Mouse (Mus musculus) MEL (cell line): ENCODE results near the gene Pitpnm3. TPM values are rescaled to one million over a fixed set of nuclear protein-coding genes. Genes with fewer than 3 reads are reported as not detected.

Source experiments
- DNase-seq: peaks from one replicate; pipeline ENCODE4 v3.0.0; 2011; ENCODE audit warnings: low read depth, low spot score
- H3K27ac ChIP-seq: 2 replicates; pipeline ENCODE4 v1.5.1; 2012; ENCODE audit warnings: low read depth, mild to moderate bottlenecking, control low read depth, low read length, moderate library complexity; ENCODE audit not compliant: control insufficient read depth
- H3K27me3 ChIP-seq, 2 experiments: fragments of 150-350 bp in 1 of 2; sonication (generic) in 1 of 2; 2 replicates each; pipeline ENCODE4 v1.6.1; 2012; ENCODE audit warnings: low read length in 2 of 2, mild to moderate bottlenecking in 2 of 2, improper control_type of control experiment in 1 of 2, moderate library complexity in 1 of 2; ENCODE audit not compliant: insufficient read depth in 2 of 2, control insufficient read depth in 1 of 2
- H3K36me3 ChIP-seq, 2 experiments: 2 replicates each; pipeline ENCODE4 v1.6.1; 2012 to 2014; ENCODE audit warnings: low read length in 2 of 2, improper control_type of control experiment in 1 of 2, inconsistent platforms in 1 of 2, mild to moderate bottlenecking in 1 of 2; ENCODE audit not compliant: insufficient read depth in 2 of 2, control insufficient read depth in 1 of 2
- H3K4me1 ChIP-seq, 2 experiments: fragments of 150-350 bp in 1 of 2; sonication (generic) in 1 of 2; 2 replicates each; pipeline ENCODE4 v1.6.1; 2012; ENCODE audit warnings: low read length in 2 of 2, improper control_type of control experiment in 1 of 2, mild to moderate bottlenecking in 1 of 2; ENCODE audit not compliant: insufficient read depth in 2 of 2, control insufficient read depth in 1 of 2
- H3K4me3 ChIP-seq, 2 experiments: fragments of 150-350 bp in 1 of 2; sonication (generic) in 1 of 2; 2 replicates each; pipeline ENCODE4 v1.5.1; 2012; ENCODE audit warnings: low read depth in 2 of 2, low read length in 2 of 2, mild to moderate bottlenecking in 2 of 2, moderate library complexity in 2 of 2, control low read depth in 1 of 2, improper control_type of control experiment in 1 of 2; ENCODE audit not compliant: control insufficient read depth in 1 of 2, insufficient read depth in 1 of 2
- H3K79me2 ChIP-seq: 2 replicates; pipeline ENCODE4 v1.6.1; 2012; ENCODE audit warnings: mild to moderate bottlenecking, low read length, moderate library complexity; ENCODE audit not compliant: control insufficient read depth, poor library complexity, insufficient read depth
- H3K9ac ChIP-seq: 2 replicates; pipeline ENCODE4 v1.6.1; 2012; ENCODE audit warnings: low read depth, mild to moderate bottlenecking, control low read depth, low read length, moderate library complexity; ENCODE audit not compliant: control insufficient read depth, poor library complexity, severe bottlenecking
- H3K9me3 ChIP-seq: fragments of 150-350 bp; sonication (generic); replicated peaks from 2 replicates; pipeline ENCODE4 v1.6.1; 2012; ENCODE audit warnings: mild to moderate bottlenecking, low read length, improper control_type of control experiment, moderate library complexity; ENCODE audit not compliant: insufficient read depth
- CHD2 ChIP-seq: IDR thresholded peaks from 2 replicates; pipeline ENCODE4 v1.6.1; 2011; ENCODE audit warnings: low read length, improper control_type of control experiment
- E2F4 ChIP-seq: IDR thresholded peaks from 2 replicates; pipeline ENCODE4 v1.6.1; 2011; ENCODE audit warnings: low read depth, low read length, improper control_type of control experiment, borderline replicate concordance
- ELF1 ChIP-seq: IDR thresholded peaks from 2 replicates; pipeline ENCODE4 v1.6.1; 2014; ENCODE audit warnings: low read depth, mild to moderate bottlenecking, inconsistent platforms, low read length, improper control_type of control experiment, moderate library complexity
- ETS1 ChIP-seq: IDR thresholded peaks from 2 replicates; pipeline ENCODE4 v1.6.1; 2012; ENCODE audit warnings: low read depth, mild to moderate bottlenecking, inconsistent platforms, low read length, improper control_type of control experiment, moderate library complexity
- HCFC1 ChIP-seq: IDR thresholded peaks from 2 replicates; pipeline ENCODE4 v1.6.1; 2012; ENCODE audit warnings: low read depth, mild to moderate bottlenecking, inconsistent platforms, low read length, improper control_type of control experiment, moderate library complexity
- MAX ChIP-seq: IDR thresholded peaks from 2 replicates; pipeline ENCODE4 v1.6.1; 2011; ENCODE audit warnings: low read length, improper control_type of control experiment
- MXI1 ChIP-seq: IDR thresholded peaks from 2 replicates; pipeline ENCODE4 v1.6.1; 2011; ENCODE audit warnings: mild to moderate bottlenecking, low read depth, low read length, improper control_type of control experiment
- MYB ChIP-seq: IDR thresholded peaks from 2 replicates; pipeline ENCODE4 v1.6.1; 2011; ENCODE audit warnings: mild to moderate bottlenecking, low read depth, low read length, improper control_type of control experiment
- MYC ChIP-seq: IDR thresholded peaks from 2 replicates; pipeline ENCODE4 v1.6.1; 2011; ENCODE audit warnings: low read depth, mild to moderate bottlenecking, low read length, improper control_type of control experiment, moderate library complexity
- NELFE ChIP-seq: IDR thresholded peaks from 2 replicates; pipeline ENCODE4 v1.6.1; 2011; ENCODE audit warnings: low read depth, low read length, improper control_type of control experiment
- NRF1 ChIP-seq: IDR thresholded peaks from 2 replicates; pipeline ENCODE4 v1.6.1; 2014; ENCODE audit warnings: low read depth, mild to moderate bottlenecking, inconsistent platforms, low read length, improper control_type of control experiment, moderate library complexity; ENCODE audit not compliant: poor library complexity, insufficient read depth, severe bottlenecking
- POLR2AphosphoS2 ChIP-seq: IDR thresholded peaks from 2 replicates; pipeline ENCODE4 v1.6.1; 2011; ENCODE audit warnings: low read length, improper control_type of control experiment
- RAD21 ChIP-seq: IDR thresholded peaks from 2 replicates; pipeline ENCODE4 v1.6.1; 2011; ENCODE audit warnings: mild to moderate bottlenecking, low read depth, low read length, improper control_type of control experiment
- RCOR1 ChIP-seq: IDR thresholded peaks from 2 replicates; pipeline ENCODE4 v1.6.1; 2012; ENCODE audit warnings: low read depth, mild to moderate bottlenecking, inconsistent platforms, low read length, improper control_type of control experiment
- SIN3A ChIP-seq: IDR thresholded peaks from 2 replicates; pipeline ENCODE4 v1.6.1; 2012; ENCODE audit warnings: low read length, improper control_type of control experiment, inconsistent platforms
- SMC3 ChIP-seq: IDR thresholded peaks from 2 replicates; pipeline ENCODE4 v1.6.1; 2011; ENCODE audit warnings: low read depth, low read length, improper control_type of control experiment
- TAL1 ChIP-seq: IDR thresholded peaks from 2 replicates; pipeline ENCODE4 v1.6.1; 2012; ENCODE audit warnings: mild to moderate bottlenecking, inconsistent platforms, low read length, moderate library complexity, mixed read lengths
- UBTF ChIP-seq: IDR thresholded peaks from 2 replicates; pipeline ENCODE4 v1.6.1; 2012; ENCODE audit warnings: low read depth, mild to moderate bottlenecking, inconsistent platforms, low read length, improper control_type of control experiment, moderate library complexity, borderline replicate concordance; ENCODE audit not compliant: insufficient read depth
- USF1 ChIP-seq: IDR thresholded peaks from 2 replicates; pipeline ENCODE4 v1.6.1; 2014; ENCODE audit warnings: low read depth, mild to moderate bottlenecking, inconsistent platforms, low read length, improper control_type of control experiment, moderate library complexity
- ZKSCAN1 ChIP-seq: IDR thresholded peaks from 2 replicates; pipeline ENCODE4 v1.6.1; 2012; ENCODE audit warnings: low read depth, mild to moderate bottlenecking, inconsistent platforms, low read length, improper control_type of control experiment, moderate library complexity
- ZNF384 ChIP-seq: IDR thresholded peaks from 2 replicates; pipeline ENCODE4 v1.6.1; 2012; ENCODE audit warnings: low read depth, mild to moderate bottlenecking, inconsistent platforms, low read length, improper control_type of control experiment
- polyA plus RNA-seq, 2 experiments: library from polyadenylated mRNA; stranded (reverse) in 1 of 2; unstranded in 1 of 2; fragments of >175 nt in 1 of 2; fragments of >200 nt in 1 of 2; gene quantifications; 2 replicates each; pipeline versions ENCODE4 v1.2.1 to v1.2.4; 2012; ENCODE audit warnings: low replicate concordance in 2 of 2, low read depth in 1 of 2; ENCODE audit not compliant: insufficient read length in 2 of 2, insufficient read depth in 1 of 2, missing spikeins in 1 of 2
- total RNA-seq: library from RNA; depleted of rRNA; stranded (reverse); fragments of 300-350 nt; gene quantifications from 2 replicates; pipeline ENCODE4 v1.2.3, GENCODE M21; 2012

Gene Pitpnm3
- total and polyA plus RNA-seq, 3 experiments = 0.24 TPM; not detected in 2

GRCm38 (mm10) chr11:72010940-72011722 is 124.4 kb downstream of the Pitpnm3 start:
- TF ChIP-seq SMC3 (no peak), E2F4 (no peak), SIN3A (no peak), MXI1 (no peak), MYC (no peak), ZKSCAN1 (no peak), RAD21 (no peak), NRF1 (no peak), UBTF (no peak), ZNF384 (no peak), USF1 (no peak), ELF1 (no peak)
- Histone ChIP-seq H3K27me3 (0 out of 4 replicates have a peak, but pooled peaks cover 0 to 2% of the 10 kb centered on the region in 2 experiments), H3K36me3 (no peaks in the 10 kb centered on the region), H3K4me1 (no peaks in the 10 kb centered on the region), H3K79me2 (no peaks in the 10 kb centered on the region), H3K4me3 (no peak overlapping the region), H3K9ac (no peak overlapping the region), H3K9me3 (no peaks in the 10 kb centered on the region), H3K27ac (no peak overlapping the region)
- DNase-seq = no peak

- no peak overlapping the region for H3K4me3 ChIP-seq
- H3K9ac ChIP-seq = no peak overlapping the region
- TF ChIP-seq ETS1 (no peak), TAL1 (no peak), USF1 (no peak), MAX (no peak), RCOR1 (no peak), ZKSCAN1 (no peak), CHD2 (no peak), HCFC1 (no peak), NELFE (no peak), MYB (no peak), ELF1 (no peak), POLR2AphosphoS2 (no peak)
Measured at GRCm38 (mm10) chr11:72010367-72010766, 125.2 kb downstream of the Pitpnm3 start.

More at GRCm38 (mm10) chr11:72010367-72010766, 125.2 kb downstream of the Pitpnm3 start:
- Histone ChIP-seq H3K79me2 (no peaks in the 10 kb centered on the region), H3K9me3 (no peaks in the 10 kb centered on the region), H3K27me3 (0 out of 4 replicates have a peak, but pooled peaks cover 0 to 2% of the 10 kb centered on the region in 2 experiments), H3K4me1 (no peaks in the 10 kb centered on the region), H3K36me3 (no peaks in the 10 kb centered on the region), H3K27ac (no peak overlapping the region)
- DNase-seq = no peak
